Mouse (Mus musculus): ENCODE results near the gene Oser1.

Oser1 gene

DNA sequence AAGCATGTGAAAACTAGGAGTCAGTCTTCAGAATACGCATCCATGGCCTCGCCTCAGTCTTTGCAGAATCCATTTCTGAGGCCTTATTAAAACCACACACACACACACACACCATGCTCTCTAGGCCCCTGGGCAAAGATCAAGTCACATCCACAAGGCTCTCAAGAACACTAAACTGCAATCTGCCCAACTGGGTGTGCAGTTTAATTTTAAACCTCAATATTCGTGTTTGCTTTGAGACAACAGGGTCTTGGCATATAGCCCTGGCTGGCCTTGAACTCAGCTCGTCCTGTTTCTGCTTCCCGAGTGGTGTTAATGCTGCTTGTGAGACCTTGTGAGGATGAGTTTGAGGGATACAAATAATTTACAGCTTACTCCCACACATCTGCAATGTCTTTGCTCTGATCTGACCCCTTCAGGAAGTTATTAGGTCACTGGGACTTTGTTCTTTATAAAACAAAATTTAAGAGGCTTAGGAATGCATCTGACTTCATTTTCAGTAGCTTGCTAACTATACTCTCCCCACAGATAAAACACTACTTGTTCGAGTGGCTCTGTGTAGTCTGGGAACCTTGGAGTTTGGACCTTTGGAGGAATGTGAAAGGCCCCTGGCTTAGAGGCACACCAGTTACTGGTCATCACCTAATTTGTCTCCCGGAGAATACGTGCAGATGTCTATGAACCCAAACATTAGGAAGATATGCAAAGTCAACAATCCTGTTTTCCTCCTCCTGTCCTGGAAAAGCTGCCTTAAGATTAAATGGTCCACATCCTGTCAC, 20.3 kb downstream of the Oser1 start:
- in situ Hi-C loops (cut with MboI, MseI): no loop called here

DNA sequence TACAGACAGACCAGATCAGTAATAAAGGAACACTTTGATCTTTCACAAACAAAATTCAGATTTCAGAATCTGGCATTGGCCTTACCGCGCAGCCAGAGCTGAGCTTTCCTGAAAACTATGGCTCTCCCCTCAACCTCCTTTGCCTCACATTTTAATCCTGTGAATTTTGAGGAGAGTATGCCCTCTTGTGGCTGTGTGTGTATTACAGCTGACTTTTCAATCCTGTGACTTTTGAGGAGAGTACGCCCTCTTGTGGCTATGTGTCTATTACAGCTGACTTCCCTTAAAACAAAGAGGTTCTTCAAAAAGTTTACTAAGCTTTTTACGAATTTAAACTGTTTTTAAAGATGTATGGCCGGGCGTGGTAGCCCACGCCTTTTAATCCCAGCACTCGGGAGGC, 23.3 kb downstream of the Oser1 start:
- in situ Hi-C loops (cut with MboI, MseI): no loop called here

DNA sequence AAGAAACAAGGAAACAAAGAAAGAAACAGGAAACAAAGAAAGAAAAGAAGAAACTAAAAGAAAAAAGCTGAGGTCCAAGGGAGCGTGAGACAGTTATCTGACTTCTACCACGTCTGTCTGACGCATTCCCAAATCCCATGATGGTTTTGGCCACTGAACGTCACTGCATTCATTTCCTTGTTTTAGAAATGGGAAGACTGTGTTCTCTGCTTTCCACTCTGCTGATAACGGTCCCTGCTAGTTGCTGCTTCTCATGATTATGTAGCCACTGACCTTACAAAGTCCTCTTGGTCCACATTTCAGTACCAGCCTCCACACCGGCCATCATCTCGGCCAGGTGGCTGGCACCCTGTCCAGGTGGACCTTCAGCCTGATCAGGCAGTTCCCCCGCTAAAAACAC, 25.3 kb downstream of the Oser1 start:
- in situ Hi-C loops (cut with MboI, MseI): no loop called here

DNA sequence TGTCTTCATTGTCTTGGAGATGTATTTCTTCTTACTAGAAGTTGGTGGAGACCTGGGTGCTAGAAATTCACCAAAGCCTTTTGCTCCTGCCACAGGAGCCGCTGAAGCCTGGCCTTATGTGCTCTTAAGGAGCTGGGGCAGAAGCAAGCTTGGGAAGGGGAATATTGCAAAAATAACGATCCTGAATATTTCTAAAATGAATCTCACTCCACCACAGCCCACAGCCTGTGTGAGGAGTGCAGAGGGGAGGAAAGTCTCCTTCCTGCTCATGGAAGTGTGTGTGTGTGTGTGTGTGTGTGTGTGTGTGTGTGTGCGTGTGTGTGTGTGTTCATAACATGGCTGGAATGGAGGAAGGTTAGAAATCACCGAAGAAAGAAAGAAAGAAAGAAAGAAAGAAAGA, 25.7 kb downstream of the Oser1 start:
- in situ Hi-C loops (cut with MboI, MseI): no loop called here

DNA sequence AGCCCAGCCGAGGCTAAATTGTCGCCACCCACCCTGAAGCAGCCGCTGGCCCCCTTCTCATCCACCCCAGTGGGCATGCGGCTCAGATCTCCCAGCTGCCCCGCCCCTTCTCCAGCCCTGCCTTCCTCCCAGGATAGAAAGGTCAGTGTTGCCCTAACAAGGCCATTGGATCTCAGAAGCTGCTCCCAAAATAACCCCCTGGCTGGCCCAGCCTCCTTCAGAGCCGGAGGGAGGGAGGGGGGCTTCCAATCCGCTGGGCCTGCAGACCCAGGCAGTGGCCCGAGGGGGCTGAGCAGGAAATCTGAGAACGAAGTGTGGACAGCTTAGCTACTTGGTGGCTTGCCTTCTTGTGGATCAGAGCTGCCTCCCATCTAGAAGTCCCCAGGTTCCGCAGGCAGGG, 26.6 kb downstream of the Oser1 start, which contains the start of gene Jph2:
Jph2 (minus strand) TSS at position 89 of the 400 bp plus-strand sequence.
- in situ Hi-C loops (cut with MboI, MseI): no loop called here

DNA sequence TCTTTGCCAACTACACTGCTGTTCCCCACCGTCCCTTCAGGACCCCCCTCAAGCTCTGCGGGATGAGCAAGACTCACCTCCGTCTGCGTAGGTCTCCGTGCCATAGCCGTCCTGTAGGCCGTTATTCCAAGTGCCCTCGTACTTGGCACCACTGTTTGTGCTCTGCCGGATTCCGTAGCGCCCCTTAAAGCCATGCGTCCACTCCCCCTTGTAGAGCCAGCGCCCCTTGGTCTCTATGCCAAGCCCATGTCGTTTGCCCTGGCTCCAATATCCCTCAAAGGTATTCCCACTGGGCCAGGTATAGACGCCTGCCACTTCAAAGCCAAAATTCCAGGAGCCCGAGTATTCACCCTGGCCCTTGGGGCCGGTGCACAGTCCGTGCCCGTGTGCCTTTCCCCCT, 27.4 kb downstream of the Oser1 start:
- in situ Hi-C loops (cut with MboI, MseI): no loop called here

DNA sequence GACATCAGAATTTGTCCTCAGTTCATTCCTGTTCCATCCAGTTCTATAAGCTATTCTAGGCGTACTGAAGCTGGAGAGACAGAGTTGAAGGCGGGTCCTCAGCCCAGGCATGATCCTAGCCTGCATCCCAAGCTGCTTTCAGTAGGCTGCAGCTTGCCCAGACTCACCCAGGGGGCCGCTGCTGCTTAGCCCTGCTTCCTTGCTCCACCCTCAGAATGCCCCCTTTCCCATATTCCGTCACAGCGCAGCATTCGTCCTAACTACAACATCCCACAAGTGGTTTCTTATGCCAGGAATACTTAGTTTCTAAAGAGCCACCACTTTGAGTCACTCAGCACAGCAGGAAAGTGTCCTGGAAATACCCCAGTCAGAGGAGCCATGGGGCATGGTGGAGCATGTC, 29.5 kb downstream of the Oser1 start:
- in situ Hi-C loops (cut with MboI, MseI): no loop called here

DNA sequence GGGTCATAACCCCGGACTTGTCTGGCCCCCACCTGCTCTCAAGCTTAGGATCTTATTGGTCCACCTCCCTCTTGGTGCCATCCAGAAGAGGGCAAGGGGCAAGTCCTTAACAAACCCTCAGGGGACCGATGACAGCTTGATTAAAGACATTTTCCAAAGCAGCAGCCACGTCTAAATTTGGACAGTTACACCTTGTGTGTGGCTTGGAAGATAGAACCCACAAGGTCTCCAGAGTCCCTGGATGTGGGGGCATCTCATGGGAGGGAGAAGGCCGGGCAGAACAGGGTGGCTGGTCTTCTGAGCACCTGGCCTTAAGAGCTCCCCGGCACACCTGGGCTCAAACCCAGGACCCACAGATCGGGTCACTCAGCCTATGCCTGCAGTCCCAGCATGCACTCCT, 30.5 kb downstream of the Oser1 start:
- in situ Hi-C loops (cut with MboI, MseI): no loop called here

DNA sequence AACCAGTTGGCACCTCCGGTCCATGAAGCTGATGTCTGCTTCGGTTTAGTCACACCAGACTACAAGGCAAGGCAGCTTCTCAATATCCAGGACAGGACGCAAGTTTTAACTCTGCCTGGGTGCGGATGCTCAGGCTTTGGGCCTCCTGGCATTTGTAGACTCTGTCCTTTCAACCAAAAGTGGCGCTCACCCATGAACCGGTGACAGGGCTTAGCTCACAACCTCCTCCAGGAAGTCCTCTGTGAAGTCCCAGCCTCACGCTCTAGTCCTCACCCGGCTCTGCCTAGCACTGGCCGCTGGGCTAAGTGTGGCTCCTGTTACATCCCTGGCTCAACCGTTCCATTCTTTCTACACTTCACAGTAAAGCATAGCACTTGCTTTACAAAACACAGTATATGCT, 31.3 kb downstream of the Oser1 start:
- in situ Hi-C loops (cut with MboI, MseI): no loop called here

DNA sequence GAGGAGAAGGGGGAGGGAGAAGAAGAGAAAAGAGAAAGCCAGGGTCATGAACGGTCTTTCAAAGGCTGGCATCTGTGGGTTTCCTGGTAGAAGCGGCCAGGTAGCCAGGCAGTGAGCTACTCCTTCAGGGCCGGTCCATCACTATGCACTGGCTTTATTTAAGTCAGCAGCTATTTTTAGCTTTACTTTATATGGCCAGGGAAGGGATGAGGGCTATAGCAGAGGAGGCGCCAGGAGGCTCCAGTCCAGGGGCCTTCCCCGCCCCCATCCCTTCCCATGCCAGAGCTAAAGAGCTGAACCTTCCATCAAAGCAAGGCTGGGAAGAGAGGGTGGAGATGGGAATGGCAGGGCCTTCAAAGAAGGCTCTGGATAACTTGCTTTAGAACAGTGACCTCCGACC, 32.1 kb downstream of the Oser1 start:
- in situ Hi-C loops (cut with MboI, MseI): no loop called here

DNA sequence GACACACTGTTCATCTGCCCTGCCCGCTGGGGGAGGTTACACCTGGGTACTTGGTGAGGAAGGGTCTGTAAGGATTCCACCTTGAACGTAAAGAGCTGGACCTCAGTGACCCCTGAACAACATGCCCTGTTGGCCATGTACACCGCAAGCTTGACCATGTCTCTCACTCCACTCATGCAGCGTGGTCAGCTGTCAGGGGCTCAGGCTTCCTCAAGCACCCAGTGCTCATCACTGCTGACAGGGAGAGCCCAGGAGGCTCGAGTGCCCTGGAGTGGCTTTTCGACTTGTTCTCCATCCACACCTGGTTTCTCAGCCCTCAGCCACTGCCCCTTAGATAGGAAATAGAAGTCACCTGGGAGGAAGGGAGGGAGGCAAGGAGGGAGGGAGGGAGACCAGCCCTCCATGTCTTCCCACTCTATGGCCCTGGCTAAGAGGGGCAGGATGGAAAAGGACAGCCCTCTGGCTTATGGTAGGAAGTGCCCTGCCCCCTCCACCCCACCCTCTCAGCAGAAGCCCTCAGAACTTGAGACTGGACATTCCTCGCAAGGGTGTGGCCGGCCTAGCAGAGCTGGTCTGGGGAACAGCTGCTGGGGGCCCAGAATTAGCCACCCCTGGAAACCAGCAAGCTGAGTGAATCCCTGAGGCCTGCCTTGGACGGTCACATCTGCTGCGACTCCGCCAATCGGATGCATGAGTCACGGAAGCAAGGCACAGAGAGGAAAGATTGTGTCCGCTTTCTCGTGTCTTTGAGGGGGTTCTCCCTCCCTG, 37.9 kb downstream of the Oser1 start:
- in situ Hi-C loops (cut with MboI, MseI): no loop called here

DNA sequence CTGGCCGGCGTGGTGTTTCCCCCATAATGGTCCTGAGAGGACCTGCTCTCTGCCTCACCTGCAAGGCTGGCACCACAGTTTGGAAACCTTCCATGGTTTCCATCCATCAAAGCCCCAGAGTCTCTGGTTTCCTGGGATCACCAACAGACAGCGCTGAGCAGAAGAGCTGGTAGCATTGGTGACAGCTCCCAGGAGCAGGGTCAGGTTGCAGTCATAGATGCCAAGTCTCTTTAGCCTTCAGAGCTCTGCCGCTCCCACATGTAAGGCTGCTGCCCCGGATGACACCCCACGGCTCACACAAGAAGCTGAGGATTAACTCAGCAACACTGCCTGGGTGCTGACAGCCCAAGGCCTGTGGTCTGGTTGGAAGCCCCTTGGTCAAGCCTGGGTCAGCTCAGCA, 39.4 kb downstream of the Oser1 start:
- in situ Hi-C loops (cut with MboI, MseI): no loop called here

DNA sequence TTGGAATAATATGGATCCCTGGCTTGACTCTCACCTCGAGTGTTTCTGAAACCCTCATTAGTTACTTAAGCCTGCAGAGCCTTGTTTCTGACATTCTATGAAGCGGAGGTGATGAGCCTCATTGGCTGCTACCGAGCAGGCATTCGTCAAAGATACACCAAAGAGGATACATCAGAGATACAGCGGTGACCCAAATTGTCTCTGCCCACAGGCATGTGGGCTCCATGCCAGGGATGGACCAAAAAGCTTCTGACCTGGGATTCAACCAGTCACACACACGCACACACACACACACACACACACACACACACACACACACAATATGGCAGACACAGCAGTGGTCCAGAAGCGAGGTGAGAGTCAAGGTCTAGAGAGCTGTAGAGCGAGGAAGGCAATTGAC, 43.3 kb downstream of the Oser1 start:
- in situ Hi-C loops (cut with MboI, MseI): no loop called here

DNA sequence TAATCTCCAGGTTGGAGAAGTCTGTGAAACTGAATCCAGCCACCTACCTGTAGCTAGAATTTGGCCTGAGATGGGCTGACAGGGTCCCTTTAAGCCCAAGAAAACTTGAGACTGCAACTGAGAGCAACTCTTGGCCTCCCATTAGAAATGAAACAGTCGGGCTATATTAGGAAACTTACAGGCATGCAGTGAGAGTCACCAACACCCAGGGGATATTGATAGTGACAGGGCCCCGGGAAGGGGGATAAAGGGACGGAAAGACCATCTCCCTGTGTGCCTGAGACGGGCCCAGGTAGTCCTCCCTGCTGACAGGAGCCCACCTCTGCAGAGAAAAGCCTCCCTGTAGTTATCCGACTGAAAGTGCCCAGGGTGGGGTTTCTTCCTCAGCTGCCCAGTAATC, 45.1 kb downstream of the Oser1 start:
- in situ Hi-C loops (cut with MboI, MseI): no loop called here

DNA sequence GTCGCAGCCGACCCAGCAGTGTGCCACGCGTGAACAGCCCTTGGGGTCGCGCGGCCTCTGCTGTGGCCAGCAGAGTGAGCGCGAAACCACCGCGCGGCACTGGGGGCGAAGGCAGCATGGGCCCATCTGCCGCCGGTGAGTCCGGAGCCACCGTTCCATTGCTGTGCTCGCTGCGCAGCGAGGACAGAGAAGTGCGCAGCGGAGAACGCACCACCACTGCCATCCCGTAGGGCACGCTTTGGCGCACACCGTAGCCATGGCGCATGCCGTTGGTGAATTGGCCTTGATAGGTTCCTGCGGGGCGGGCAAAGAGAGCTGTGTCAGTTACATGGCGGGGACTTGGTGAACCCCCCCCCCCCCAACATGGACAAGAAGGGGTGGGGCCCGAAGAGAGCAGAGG, 48.4 kb downstream of the Oser1 start:
- in situ Hi-C loops (cut with MboI, MseI): no loop called here

DNA sequence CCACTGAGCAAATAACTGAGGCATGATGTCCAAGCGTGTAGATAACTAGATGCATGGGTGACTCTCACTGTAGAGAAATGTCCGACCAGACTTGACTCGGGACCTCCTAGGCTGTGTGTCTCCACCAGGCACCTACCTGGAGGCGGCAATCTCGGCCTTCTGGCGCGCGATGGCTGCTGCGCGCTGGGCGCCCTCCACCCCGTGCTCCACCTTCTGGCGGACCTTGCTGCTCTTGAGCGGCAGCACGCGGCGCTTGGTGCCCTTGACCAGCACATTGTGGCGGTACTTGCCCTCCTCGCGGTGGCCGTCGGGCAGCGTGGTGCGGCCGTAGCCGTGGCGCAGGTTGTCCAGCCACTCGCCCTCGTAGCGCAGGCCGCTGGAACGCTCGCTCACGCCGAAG, 49.0 kb downstream of the Oser1 start:
- in situ Hi-C loops (cut with MboI, MseI): no loop called here

DNA sequence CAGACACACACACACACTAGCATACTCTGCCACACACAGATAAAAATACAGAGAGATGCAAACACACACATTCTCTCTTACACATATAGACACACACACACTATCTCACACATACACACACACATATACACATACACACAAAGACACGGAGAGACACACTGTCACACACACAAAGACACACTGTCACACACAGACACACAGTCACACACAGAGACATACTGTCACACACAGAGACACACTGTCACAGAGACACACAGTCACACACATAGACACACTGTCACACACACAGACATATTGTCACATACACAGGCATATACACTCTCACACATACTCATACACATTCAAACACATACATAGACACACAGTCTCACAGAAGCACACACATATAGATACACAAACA, 51.9 kb downstream of the Oser1 start:
- in situ Hi-C loops (cut with MboI, MseI): no loop called here

DNA sequence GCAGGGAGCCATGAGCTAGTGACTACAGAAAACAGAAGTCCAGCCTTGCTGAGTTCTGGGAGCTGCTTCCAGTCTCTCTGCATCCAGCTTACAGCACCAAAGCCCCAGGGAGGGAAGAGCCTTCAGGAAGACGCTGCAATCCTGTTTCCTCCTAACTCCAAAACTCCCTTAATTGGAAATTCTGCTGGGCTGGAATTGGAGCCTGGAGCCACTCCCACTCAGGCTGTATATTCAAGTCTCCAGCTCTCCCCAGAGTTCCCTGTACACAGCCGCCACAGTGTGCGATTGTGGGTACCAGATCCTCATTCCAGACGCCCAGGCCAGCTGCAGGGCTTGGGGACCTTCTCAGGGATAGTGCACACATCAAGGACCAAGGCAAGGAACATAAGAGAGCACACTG, 54.3 kb downstream of the Oser1 start:
- in situ Hi-C loops (cut with MboI, MseI): no loop called here

DNA sequence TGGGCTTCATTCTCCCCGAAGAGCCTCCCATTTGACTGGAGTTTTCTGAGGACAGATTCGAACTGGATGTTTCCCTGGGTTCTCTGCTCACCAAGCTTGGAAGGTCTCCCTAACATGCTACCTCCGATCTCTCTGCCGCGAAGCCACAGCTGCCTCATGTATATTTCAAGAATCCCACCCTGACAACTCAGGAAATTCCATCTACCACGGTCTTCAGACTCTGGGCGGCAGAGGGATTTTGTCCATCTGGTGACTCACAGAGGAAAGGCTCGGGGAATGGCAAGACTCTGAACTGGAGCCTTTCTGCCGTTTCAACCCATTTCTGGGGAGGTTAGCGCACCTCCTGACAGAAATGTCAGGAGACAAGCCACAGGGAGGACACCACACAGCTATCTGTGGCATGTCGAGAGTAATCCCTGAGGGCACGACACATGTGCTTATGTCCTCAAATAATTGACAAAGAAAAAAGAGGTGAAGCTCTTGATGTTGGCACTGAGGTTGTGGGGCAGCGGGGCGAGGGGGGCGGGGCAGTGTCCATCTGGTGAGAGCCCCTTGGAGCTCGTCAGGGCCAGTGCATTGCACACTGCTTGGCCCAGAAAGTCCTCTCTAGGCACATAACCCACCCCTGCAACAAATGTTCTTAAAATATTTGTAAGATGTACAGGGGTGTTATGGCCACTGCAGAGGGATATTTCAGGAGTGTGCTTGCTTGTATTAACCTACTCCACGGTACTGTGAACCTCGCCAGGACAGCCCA, 59.5 kb downstream of the Oser1 start:
- in situ Hi-C loops (cut with MboI, MseI): no loop called here

DNA sequence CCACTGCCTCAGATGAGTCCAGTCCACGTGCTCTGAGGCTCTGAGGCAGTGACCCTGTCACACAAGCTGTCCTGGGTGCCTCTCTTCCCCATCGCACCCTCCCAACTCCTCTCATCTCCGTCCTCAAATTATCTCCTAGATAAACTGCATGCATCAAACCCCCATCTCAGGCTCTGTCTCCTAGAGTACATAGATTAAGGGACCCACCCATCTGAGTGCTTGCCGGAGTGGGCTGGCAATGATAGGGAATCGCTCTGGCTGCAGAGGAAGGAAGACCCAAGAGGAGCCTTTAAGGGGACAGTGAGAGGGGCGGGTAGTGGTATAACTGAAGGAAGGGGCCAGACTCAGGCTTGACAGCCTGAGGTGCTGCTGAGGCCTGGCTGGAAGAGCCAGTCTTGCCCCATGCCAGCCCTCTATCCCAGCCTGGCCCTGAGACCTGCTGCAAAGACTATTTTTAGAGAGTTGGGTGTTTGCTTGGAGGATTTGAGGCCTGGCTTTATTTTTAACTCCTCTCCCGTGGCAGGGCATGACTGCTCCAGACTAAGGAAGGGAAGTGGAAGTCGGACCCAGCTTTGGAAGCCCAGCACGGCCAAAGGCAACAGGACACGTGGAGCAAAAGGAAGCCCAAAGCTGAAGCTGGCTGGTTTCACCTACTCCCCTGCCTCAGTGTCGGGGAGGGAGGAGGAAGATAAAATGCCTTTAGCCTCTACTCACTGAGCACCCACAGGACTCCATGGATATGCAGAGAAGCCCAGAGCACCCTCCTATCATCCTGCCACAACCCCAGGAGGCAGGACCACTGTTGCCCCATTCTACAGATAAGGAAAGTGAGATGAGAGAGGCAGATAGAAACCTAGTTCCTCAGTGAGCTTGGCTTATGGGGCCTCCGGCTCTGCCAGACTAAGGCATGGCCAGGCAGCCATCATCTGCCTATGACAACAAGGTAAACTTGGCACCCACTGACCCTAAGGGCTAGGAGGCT, 61.3 kb downstream of the Oser1 start:
- in situ Hi-C loops (cut with MboI, MseI): no loop called here

DNA sequence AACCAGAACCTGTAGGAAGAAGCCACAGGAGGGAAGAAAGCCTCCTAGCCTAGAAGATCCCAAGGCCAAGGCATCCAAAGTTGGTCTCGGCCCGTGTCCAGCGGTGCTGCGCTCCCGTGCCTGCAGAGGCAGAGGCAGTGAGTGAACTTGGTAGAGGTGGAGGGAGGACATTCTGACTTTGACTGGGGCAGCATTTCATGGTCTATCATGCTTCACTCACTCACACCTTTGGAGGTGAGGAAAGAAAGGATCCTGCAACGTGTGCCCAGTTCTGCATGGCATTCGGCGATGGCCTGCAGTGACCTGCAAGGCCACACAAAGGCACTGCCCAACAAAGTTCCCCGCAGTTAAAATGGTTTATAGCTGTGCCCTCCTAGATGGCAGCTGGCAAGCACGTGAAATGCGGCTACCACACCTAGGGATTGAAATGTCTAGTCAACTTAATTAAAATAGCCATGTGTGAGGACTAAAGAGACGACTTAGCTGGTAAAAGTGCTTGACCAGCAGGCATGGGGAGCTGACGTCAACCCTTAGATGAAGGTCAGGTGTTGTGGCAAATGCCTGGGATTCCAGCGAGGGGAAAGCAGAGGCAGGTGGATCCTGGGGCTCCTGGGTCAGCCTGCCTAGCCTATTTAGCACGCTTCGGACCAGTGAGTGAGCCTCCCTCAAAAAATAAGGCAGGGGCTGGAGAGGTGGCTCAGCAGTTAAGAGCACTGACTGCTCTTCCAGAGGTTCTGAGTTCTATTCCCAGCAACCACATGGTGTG, 63.5 kb downstream of the Oser1 start:
- in situ Hi-C loops (cut with MboI, MseI): no loop called here

All from regulatory T cell (primary cell).